Mouse (Mus musculus) small intestine, adult 10 weeks (tissue): ENCODE measurements around the gene Edem2. TPM values are rescaled to one million over a fixed set of nuclear protein-coding genes. Genes with fewer than 3 reads are reported as not detected.

Experiments used
- polyA plus RNA-seq: library from polyadenylated mRNA; stranded (reverse); fragments of 350-450 nt; fragmentation: Illumina TruSeq; extraction: RNeasy Lipid Tissue Mini Kit (QIAGEN cat#74804); gene quantifications from one replicate; pipeline ENCODE4 v1.2.3, GENCODE M21; 2014; ENCODE audit warnings: low replicate concordance

The Edem2 gene
- 11.5 TPM for polyA plus RNA-seq

GRCm38 (mm10) chr2:155729158-155729645 lies at the start of gene Edem2:
Gene Edem2 (minus strand): TSS chr2:155729475.

DNA sequence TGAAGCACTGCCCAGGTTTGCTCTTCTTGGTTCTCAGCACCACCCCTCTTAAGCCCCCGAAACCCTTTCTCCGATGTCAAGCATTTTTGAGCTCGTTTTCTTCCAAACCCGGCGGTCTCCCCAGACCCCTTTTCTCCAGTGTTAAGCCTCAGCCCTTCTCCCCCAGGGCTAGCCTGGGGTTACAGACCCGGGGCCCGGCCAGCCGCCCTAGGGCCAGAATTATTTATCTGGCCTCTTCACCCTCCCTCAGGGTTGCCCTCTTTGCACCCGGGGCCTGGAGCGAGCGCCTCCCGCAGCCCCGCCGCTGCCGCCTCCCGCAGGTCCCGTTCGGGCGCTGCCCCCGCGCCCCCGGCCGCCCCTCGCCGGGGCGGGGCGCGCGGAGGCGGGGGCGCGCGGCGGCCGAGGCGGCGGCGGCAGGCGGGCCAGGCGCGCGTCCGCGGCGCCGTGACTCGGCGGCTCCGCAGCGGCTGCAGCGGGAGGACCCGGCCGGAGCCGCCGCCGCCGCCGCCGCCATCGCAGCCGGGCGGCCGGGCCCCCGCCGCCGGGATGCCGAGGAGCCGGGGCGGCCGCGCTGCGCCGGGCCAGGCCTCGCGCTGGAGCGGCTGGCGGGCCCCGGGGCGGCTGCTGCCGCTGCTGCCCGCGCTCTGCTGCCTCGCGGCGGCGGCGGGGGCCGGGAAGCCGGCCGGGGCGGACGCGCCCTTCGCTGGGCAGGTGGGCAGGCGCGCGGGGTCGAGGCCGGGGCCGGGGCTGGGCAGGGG lies 45.8 kb upstream of the Edem2 start, which contains the start of gene Mmp24:
Mmp24 (plus strand) TSS at position 416 of the 758 bp plus-strand sequence.

GRCm38 (mm10) chr2:155751014-155751786 lies 21.9 kb upstream of the Edem2 start, which contains the start of gene Procr:
Gene Procr (plus strand): TSS chr2:155751117.

GRCm38 (mm10) chr2:155735766-155736165 lies 6.5 kb upstream of the Edem2 start, which contains the start of gene Gm17581:
Gene Gm17581 (minus strand): TSS chr2:155735866.

DNA sequence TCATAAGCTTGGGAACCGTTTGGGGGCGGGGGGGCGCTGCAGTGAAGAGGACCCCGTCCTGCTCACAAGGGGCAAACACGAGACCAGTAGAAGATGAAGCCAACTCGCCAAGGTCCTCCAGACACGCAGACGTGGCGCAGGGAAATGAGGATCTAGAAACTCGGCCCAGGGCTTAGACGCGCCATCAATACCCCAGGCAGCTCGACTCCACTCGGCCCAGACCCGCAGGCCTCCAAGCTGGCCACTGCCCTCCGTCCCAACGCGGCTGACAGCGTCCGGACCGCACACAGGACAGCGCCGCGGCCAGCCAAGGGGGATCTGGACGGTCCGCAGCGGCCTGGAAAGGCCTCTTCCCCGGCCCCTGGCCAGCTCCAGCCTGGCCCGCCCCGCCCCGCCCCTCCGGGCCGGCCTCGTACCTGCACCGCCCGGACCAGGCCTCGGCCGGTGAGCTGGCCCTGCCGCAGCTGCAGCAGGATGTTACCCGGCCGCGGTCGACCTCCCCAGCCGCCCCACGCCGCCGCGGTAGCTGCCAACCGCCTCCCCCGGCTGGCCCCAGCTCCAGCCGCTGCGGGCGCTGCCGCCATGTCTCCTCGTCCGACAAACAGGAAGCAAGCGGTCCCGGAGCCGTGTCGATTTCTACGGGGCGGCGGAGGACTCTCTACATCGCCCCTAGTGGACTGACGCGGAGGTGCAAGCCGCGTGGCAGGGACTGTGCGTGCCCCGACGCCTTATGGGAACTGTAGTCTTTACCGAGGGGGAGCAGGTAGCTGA lies 37.4 kb downstream of the Edem2 start, which contains the start of gene Trpc4ap:
Trpc4ap (minus strand) TSS at position 662 of the 771 bp plus-strand sequence.

Other genes with a start within 250 kb of the Edem2 start
- gene Acss2, start 211.5 kb downstream of the Edem2 start, polyA plus RNA-seq: 17.9 TPM
- not detected for gene Ggt7, start 211.2 kb downstream of the Edem2 start, polyA plus RNA-seq
- 6.2 TPM for gene Gss, start 136.7 kb downstream of the Edem2 start, polyA plus RNA-seq
- gene Myh7b, start 118.3 kb downstream of the Edem2 start, polyA plus RNA-seq: not detected
- gene Trpc4ap, start 37.1 kb downstream of the Edem2 start, polyA plus RNA-seq: 72.8 TPM
- not detected for gene Gm17581, start 6.4 kb upstream of the Edem2 start, polyA plus RNA-seq
- 4.1 TPM for gene Procr, start 21.6 kb upstream of the Edem2 start, polyA plus RNA-seq
- gene Mmp24, start 45.9 kb upstream of the Edem2 start, polyA plus RNA-seq: not detected
- 13.2 TPM for gene BC029722, start 90.0 kb upstream of the Edem2 start, polyA plus RNA-seq
- 14.6 TPM for gene Eif6, start 97.5 kb upstream of the Edem2 start, polyA plus RNA-seq
- 0.41 TPM for gene Fam83c, start 105.4 kb upstream of the Edem2 start, polyA plus RNA-seq
- gene Uqcc1, start 200.8 kb upstream of the Edem2 start, polyA plus RNA-seq: 23.3 TPM
- gene Gm15557, start 211.3 kb upstream of the Edem2 start, polyA plus RNA-seq: not detected
- gene Gdf5, start 215.9 kb upstream of the Edem2 start, polyA plus RNA-seq: not detected
- gene Cep250, start 227.0 kb upstream of the Edem2 start, polyA plus RNA-seq: 0.82 TPM